Mouse (Mus musculus) layer of hippocampus, adult 9-10 months (tissue): ENCODE data around the gene Slc9b1.

Experiments used
- DNase-seq: peaks from one replicate; pipeline ENCODE4 v3.0.0; 2022; ENCODE audit warnings: low spot score

The Slc9b1 gene

GRCm38 (mm10) chr3:135438531-135438912 is 90.7 kb downstream of the Slc9b1 start:
- peak; percentile 85 for DNase-seq

DNA sequence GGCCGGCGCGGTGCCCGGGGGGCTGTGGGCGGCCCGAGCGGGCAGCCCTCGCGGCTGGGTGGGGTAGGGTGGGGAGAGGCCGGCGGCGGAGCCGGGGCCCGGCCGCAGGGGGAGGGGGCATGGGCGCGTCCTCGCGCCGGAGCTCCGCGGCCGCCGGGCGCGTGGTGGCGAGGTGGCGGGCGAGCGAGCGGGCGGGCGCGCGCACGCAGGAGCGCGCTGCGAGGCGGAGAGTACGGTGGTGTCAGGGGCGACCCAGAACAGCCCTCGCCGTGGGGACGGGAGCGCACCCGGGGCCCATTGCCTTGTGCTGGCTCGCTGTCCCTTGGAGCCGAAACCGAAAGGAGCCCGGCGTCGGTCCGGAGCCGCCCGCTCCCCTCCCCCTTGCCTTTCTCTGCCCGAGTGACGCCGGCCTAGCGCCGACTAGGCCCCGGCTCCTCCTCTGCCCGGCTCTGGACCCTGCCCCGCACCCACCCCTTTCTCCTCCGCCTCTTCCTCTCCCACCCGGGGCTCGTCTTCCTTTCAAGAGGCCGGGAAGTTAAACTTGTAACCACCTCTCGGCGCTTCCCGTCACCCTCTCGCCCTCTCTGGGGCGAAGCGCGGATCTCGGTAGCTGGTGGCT is 91.2 kb downstream of the Slc9b1 start:
- DNase-seq: no peak

DNA sequence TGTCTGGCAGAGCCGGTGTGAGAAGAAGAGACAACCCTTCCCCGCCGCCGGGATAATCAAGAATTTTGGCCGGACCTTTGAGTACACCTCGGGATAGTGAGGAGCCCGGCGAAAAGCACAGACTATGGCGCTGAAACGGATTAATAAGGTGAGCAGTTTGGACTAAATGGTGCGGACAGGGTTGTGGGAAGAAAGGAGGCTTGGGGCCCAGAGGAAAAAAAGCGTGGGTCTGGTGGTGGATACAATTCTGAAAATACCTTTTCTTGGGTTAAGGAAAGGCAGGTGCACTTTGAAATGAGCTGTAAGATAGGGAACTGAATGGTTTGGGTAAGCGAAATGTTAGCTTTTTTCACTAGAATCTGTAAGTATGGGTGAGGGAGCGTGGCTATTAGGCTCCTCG is 91.8 kb downstream of the Slc9b1 start:
- DNase-seq: no peak

- DNase-seq: no peak
Observed at GRCm38 (mm10) chr3:135440221-135440620, 92.4 kb downstream of the Slc9b1 start.

DNA sequence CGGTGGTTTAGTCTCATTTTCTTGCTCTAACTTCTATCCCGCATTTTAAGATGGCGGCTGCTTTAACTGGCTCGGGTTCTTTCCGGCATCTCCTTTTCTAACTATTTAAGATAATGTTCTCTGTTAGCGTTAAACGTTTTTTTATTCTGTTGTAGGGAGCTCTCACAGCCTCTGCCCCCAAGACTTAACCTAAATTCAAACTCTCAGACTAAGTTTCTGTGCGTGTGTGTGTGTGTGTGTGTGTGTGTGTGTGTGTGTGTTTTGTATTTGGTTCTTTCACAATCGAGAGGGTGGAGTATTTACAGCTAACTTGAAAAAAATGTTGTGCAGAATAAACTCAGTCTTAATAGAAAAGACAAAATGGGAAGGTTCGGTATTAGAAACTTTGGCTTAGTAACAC is 92.8 kb downstream of the Slc9b1 start:
- DNase-seq: no peak

GRCm38 (mm10) chr3:135444930-135445329 is 97.1 kb downstream of the Slc9b1 start:
- DNase-seq: no peak
